Mouse (Mus musculus): ENCODE measurements around the gene Wnt11.

- no peak for TF ChIP-seq POLR2A (IDR thresholded peaks at IDR 0.05; ENCODE audit: control insufficient read depth, low read depth, low read length)
- no peak for TF ChIP-seq CTCF (IDR thresholded peaks at IDR 0.05; ENCODE audit: control insufficient read depth, insufficient read depth, insufficient replicate concordance, low read depth, low read length)
Observed at GRCm38 (mm10) chr7:98853806-98854205, 18.9 kb downstream of the Wnt11 start.

Measured in testis, adult 2 months (tissue).